Mouse (Mus musculus) ES-Bruce4 (cell line): ENCODE results near the gene Nipsnap1.

Experiments used
- CTCF ChIP-seq: IDR thresholded peaks from one replicate; pipeline ENCODE4 v1.8.1; 2011; ENCODE audit warnings: low read depth, low read length
- EP300 ChIP-seq: IDR thresholded peaks from 2 replicates; pipeline ENCODE4 v1.6.1; 2011; ENCODE audit warnings: low read depth, low read length; ENCODE audit not compliant: insufficient read depth
- POLR2A ChIP-seq: IDR thresholded peaks from one replicate; pipeline ENCODE4 v1.8.1; 2011; ENCODE audit warnings: low read length; ENCODE audit not compliant: insufficient read depth

DNA sequence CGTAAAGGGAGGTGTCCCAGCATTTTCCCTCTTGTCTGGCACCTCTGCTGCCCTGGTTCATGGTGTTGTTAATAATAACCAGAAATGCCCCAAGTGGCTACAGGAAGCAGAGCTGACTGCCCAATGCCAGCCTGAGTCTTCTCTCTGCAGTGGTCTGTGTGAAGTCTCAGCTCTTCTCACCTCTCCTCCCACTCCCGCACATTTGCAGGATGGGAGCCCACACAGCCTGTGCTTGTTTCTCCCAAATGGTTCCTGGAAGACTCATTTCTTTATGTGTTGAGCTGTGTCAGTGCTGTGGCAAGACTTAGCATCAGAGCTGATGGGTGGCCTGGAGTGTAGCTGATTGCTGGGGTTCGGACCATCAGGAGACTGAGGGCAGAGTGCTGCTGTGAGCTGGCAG, 53.5 kb downstream of the Nipsnap1 start:
- TF ChIP-seq POLR2A (no peak), CTCF (no peak), EP300 (no peak)
